In the genomic region with DNA sequence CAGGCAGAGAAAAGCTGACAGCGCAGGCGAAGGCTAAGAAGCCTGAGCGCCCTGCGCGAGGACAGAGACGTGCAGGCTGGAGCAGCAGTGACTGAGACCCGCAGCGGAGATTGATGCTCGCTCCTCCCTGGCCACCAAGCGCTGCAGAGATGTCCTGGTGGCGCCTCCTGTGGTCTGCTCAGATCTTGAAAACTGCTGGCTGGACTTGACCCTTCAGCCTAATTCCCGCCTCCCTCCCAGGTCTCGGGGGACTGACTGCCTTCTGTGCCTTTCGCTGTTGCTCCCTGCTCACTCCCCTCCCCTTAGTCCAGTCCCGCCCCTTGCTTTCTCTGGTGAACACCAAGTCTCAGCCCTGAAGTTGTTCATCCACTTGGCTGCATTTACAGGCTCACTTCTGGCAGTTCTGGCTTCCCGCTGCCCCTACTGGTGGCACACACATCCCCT, we compare ENCODE assay signal across 8 mouse cellular contexts. TPM values are rescaled to one million over a fixed set of nuclear protein-coding genes. Genes with fewer than 3 reads are reported as not detected.
DNase-seq lines count a peak whose midpoint lies in the region; ATAC-seq and TF ChIP-seq lines count a peak whose summit lies in the region.

Sphkap (minus strand) TSS at position 180 of the 444 bp plus-strand sequence.

- no peaks in the 10 kb centered on the region for H3K27me3 ChIP-seq in forebrain, embryonic 15.5 days
- no peaks in the 10 kb centered on the region for H3K27me3 ChIP-seq in heart, postnatal 0 days (ENCODE audit: control insufficient read depth, insufficient read depth, low read length)
- no peaks in the 10 kb centered on the region for H3K27me3 ChIP-seq in lung, postnatal 0 days (replicated peaks; ENCODE audit: insufficient read depth, low read length)

- peak within 1 kb of the TSS; percentile 72 for H3K4me2 ChIP-seq in forebrain, embryonic 15.5 days (replicated peaks)
- peak within 1 kb of the TSS; percentile 76 for H3K4me2 ChIP-seq in heart, postnatal 0 days (ENCODE audit: low read depth, low read length)
- peak within 1 kb of the TSS; percentile 46 for H3K4me2 ChIP-seq in lung, postnatal 0 days (replicated peaks; ENCODE audit: low read depth, low read length)

- ATAC-seq in forebrain, embryonic 15.5 days (replicated peaks): peak; percentile 88
- peak; percentile 92 for ATAC-seq in heart, postnatal 0 days (ENCODE audit: insufficient read depth, low read depth)
- peak; percentile 61 for ATAC-seq in lung, postnatal 0 days
- ATAC-seq in megakaryocyte progenitor cell, adult 5-6 weeks (replicated peaks; ENCODE audit: poor library complexity): no peak

- H3K4me3 ChIP-seq in forebrain, embryonic 15.5 days: peak within 1 kb of the TSS; percentile 39
- peak within 1 kb of the TSS; percentile 57 for H3K4me3 ChIP-seq in heart, postnatal 0 days (ENCODE audit: low read depth, low read length)
- H3K4me3 ChIP-seq in lung, postnatal 0 days (ENCODE audit: low read depth, low read length): peak within 1 kb of the TSS; percentile 8; the same call in 1 of the 2 replicates

- under 1% methylated on average over 16 of the region's 16 CpGs for WGBS in forebrain, embryonic 15.5 days
- WGBS in heart, postnatal 0 days: under 1% methylated on average over 16 of the region's 16 CpGs
- 2% methylated on average over 16 of the region's 16 CpGs for WGBS in lung, postnatal 0 days

- peak; percentile 2 for DNase-seq in urinary bladder, postnatal 25 days (ENCODE audit: low spot score)
- DNase-seq in urinary bladder, adult 18-20 months (ENCODE audit: low spot score in 2 of 2): no peak
- DNase-seq in heart, postnatal 0 days (ENCODE audit: low spot score): peak; percentile 72
- peak; percentile 36 for DNase-seq in layer of hippocampus, adult 9-11 months
- peak; percentile 46 for DNase-seq in lung, postnatal 0 days (ENCODE audit: low spot score)
- DNase-seq in retina, postnatal 7 days (ENCODE audit: low read depth, low spot score): peak; percentile 29

- peaks cover 4% of the 10 kb centered on the region for H3K4me1 ChIP-seq in forebrain, embryonic 15.5 days
- no peaks in the 10 kb centered on the region for H3K4me1 ChIP-seq in heart, postnatal 0 days (ENCODE audit: control insufficient read depth, insufficient read depth)
- H3K4me1 ChIP-seq in lung, postnatal 0 days (ENCODE audit: insufficient read depth, low read depth, low read length): no peaks in the 10 kb centered on the region

- TF ChIP-seq EP300 in heart, postnatal 0 days (IDR thresholded peaks at IDR 0.05; ENCODE audit: low read depth): no peak
- no peak for TF ChIP-seq EP300 in lung, postnatal 0 days (IDR thresholded peaks at IDR 0.05)

- H3K9me3 ChIP-seq in forebrain, embryonic 15.5 days: no peaks in the 10 kb centered on the region
- H3K9me3 ChIP-seq in heart, postnatal 0 days (replicated peaks; ENCODE audit: control insufficient read depth, low read length): no peaks in the 10 kb centered on the region
- H3K9me3 ChIP-seq in lung, postnatal 0 days (ENCODE audit: low read length): no peaks in the 10 kb centered on the region

- TF ChIP-seq CTCF in heart, postnatal 0 days (IDR thresholded peaks at IDR 0.05; ENCODE audit: low read depth): peak; percentile 54
- TF ChIP-seq CTCF in lung, postnatal 0 days (IDR thresholded peaks at IDR 0.05): peak; percentile 35

- peak within 1 kb of the TSS; percentile 41 for H3K9ac ChIP-seq in forebrain, embryonic 15.5 days (replicated peaks)
- H3K9ac ChIP-seq in heart, postnatal 0 days (replicated peaks; ENCODE audit: low read depth, low read length): peak within 1 kb of the TSS; percentile 46
- H3K9ac ChIP-seq in lung, postnatal 0 days (replicated peaks; ENCODE audit: low read depth): no peak within 1 kb of the TSS

- no peaks in the 10 kb centered on the region for H3K36me3 ChIP-seq in forebrain, embryonic 15.5 days
- H3K36me3 ChIP-seq in heart, postnatal 0 days (replicated peaks; ENCODE audit: control insufficient read depth, insufficient read depth, low read length): no peaks in the 10 kb centered on the region
- H3K36me3 ChIP-seq in lung, postnatal 0 days (ENCODE audit: insufficient read depth, low read length): no peaks in the 10 kb centered on the region

- no peak within 1 kb of the TSS for H3K27ac ChIP-seq in forebrain, embryonic 15.5 days (replicated peaks)
- H3K27ac ChIP-seq in heart, postnatal 0 days (ENCODE audit: low read depth): no peak within 1 kb of the TSS
- H3K27ac ChIP-seq in lung, postnatal 0 days (ENCODE audit: low read length): no peak within 1 kb of the TSS

RNA-seq across cellular contexts. Expression of gene Sphkap, which starts in this region (rescaled TPM):
- polyA plus RNA-seq in forebrain, embryonic 15.5 days (2015; fragmentation: Nextera tagmentation; extraction: Ambion mirVana): 13.4 and 15.0 TPM in 2 replicates
- total RNA-seq in heart, postnatal 0 days (2014; rRNA removed; ENCODE audit: low replicate concordance): 6.5 and 6.9 TPM in 2 replicates
- polyA plus RNA-seq in heart, postnatal 0 days (2015; fragmentation: Nextera tagmentation; extraction: Ambion mirVana): 3.1 and 4.9 TPM in 2 replicates
- polyA plus RNA-seq in lung, postnatal 0 days (2015; fragmentation: Nextera tagmentation; extraction: Ambion mirVana): 0.10 and 0.13 TPM in 2 replicates
- total RNA-seq in megakaryocyte progenitor cell, adult 5-6 weeks (2015): not detected in 2 replicates
- total RNA-seq in megakaryocyte progenitor cell, adult 5-6 weeks (2017): not detected in 2 replicates

Comparison
In these comparisons a context has a peak if more than half of its experiments do, and no peak if none do; other contexts are left out.
1. DNase-seq: peak in urinary bladder, postnatal 25 days (single experiment), heart, postnatal 0 days (single experiment), layer of hippocampus, adult 9-11 months (single experiment) and retina, postnatal 7 days (single experiment); none in urinary bladder, adult 18-20 months (0 of 2).
2. Peak in DNase-seq, ATAC-seq, H3K4me3 ChIP-seq and H3K4me2 ChIP-seq in lung, postnatal 0 days; RNA of the gene not detected or under 1 TPM.
3. Peak in every context shown above with its lines, with median percentiles within 50 percentile points of each other: H3K4me2 ChIP-seq and H3K4me3 ChIP-seq.